Mouse (Mus musculus): Measurements from ENCODE around the gene Pop4. TPM values are rescaled to one million over a fixed set of nuclear protein-coding genes. Genes with fewer than 3 reads are reported as not detected.
"Not testable (repeated sequence)": the region's sequence is repeated elsewhere in the genome, so short reads cannot be mapped to it uniquely, and the experiment has no call there.

Gene Pop4
- total RNA-seq (2014; fragmentation: Nextera tagmentation): 25.7 and 42.9 TPM in 2 replicates
- 50.6 and 65.2 TPM in 2 replicates for total RNA-seq (2017)

DNA sequence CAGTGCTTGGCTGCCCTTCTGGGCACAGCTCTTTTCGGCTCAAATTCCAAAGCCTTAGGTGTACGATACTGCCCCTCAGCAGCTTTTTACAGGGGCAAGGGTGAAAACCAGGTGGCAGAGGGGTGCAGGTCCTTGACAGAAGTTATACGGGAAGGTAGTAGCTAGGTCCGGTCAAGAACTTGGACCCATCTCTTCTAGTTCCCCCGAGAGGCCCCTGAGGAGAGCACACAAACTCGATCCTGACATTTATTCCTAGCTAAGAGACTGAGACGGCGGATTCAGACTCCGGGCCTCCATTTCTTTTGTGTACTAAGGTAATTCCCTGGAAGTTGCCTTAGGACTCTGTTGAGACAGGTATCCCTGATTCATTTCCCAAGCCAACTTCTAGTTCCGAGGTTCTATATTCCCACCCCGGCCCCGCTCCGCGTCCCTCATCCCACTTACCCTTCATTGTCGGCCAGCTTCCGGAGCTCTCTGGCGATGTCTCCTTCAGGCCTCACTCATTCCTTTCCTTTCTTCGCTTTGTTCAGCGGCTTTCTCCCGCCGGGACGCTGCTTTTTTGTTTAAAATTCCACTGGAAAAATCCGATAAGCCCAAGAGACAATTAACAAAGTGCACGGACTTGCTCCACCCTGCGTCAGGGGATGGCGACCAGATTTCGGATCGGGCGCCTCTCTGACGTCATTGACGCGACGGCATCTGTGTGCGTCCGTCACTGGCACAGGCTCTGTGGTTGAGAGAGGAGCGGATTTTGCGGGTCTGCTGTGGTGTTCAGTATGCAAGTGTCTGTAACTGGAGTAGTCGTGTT is at the start of gene Pop4:
Gene Pop4, minus strand, starts transcription at position 721 of the 808 bp plus-strand sequence.
- ATAC-seq (replicated peaks; ENCODE audit: low FRiP score, low TSS enrichment, poor library complexity, severe bottlenecking): peak; percentile 96

DNA sequence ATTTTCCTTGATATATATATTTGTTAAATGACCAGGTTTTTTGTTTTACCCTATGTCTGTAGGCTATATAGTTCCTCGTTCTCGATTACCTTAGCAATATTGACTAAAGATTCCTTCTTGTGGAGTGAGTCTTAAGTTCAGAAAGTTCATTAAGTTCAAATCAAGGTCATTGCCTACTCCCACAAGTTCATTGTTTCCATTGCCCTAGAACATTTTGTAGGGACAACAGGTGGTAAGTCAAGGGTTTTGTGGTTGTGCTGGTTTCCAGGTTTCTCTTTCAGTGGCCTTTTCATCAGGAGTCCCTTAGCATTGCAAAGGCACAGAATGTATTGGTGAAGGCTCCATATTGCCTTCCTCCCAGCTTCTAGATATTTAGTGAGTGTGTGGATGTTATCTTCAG is 49.4 kb upstream of the Pop4 start:
- no peak for ATAC-seq (replicated peaks; ENCODE audit: low FRiP score, low TSS enrichment, poor library complexity, severe bottlenecking)

DNA sequence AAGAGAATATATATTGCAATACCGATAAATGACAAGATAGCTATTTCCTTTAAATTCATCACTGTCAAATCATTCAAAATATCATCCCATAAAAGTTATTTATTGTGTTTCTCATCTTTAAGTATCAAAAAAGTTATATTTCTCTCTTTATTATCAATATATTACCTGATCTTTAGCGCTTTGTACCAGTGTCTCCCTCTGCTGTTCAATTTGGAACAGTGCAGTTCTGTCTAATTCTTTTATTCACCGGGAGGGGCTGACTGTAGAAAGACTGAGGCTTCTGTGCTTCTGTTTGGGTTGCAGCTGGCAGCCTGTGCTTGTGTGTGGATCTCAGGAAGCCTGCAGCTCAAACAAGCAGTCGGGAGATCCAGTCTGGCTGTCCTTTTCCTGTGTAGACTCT is 11.0 kb upstream of the Pop4 start:
- not testable (repeated sequence) for ATAC-seq (replicated peaks; ENCODE audit: low FRiP score, low TSS enrichment, poor library complexity, severe bottlenecking)

DNA sequence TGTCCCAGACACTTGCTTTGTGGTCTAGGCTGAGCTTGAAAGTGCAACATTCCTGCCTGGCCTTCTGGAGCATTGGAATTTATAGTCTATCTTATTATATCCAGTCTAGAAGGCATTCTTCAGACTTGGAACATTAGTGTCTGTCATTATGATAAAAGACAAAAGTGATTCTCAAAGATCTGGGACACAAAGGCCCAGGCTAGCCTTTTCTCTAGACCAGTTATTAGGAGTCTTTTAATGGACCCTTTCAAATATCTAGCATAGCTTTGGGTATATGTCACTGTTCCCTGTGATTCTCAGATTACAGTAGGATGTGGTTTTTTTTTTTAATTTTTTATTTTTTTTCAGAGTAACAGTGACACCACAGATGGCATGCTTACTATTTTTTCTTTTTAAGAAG is 1.3 kb upstream of the Pop4 start:
- no peak for ATAC-seq (replicated peaks; ENCODE audit: low FRiP score, low TSS enrichment, poor library complexity, severe bottlenecking)

DNA sequence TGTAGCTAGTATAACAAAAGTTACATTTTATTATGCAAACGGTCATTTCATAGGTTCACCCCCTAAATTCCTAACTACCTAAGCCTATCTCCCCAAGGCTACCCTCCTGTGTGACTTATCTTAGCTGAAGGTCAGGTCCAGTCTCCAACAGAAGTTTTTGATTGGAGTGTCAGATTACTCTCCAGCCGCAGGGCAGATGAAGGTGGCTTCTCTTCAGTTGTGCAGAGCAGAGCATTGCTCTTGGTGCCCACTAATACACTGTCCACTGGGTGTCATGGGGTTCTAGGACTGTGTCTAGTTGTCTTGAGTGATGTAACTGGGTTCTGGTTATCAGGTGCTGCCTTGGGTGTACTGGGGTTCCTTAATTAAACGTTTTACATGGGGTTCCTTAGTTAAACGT is 636 bp upstream of the Pop4 start:
- ATAC-seq (replicated peaks; ENCODE audit: low FRiP score, low TSS enrichment, poor library complexity, severe bottlenecking): peak; percentile 45

DNA sequence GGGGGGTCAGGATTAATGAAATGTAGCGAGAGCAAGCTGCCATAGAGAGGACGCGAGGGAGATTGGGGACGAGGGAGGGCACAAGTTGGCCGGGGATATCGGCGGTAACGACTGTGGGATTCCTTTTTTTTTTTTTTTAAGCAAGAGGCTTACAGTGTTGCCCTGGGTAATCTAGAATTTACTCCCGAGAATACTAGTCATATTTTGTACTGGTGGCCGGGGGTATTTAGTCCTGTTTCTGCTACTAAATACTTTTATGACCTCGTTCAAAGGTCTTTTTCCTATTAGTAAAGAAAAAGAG is 238 bp upstream of the Pop4 start:
- ATAC-seq (replicated peaks; ENCODE audit: low FRiP score, low TSS enrichment, poor library complexity, severe bottlenecking): no peak

DNA sequence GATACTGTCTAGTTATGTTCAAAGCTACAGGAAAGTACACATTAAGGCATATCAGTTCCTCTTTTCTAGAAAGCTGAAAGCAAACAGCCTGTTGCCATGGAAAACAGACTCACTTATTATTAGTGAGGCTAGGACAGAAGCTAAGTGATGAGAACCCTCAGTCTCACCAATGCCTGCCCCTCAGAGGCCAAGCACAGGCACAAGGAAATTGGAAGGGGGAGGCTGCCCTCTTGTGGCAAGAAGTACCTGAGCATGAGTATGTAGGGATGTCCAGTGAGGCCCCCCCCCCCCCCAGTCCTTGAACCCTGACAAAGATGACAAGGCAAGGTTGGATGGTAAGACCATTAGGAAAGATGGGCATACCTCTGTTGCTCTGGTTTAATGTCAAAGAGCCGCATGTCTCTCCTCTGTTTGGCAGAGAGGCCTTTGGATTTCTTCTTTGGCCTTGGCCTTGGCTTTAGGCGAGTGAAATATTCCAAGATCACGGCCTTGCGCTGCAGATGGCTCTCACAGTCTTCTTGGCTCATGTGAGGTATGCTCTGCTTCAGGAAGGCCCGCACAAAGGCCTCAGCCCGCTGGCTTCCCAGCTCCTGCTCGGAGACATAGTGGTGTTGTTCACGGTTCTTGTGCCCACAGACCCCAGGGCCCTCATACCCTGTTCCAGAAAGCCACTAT is 4.1 kb downstream of the Pop4 start:
- no peak for ATAC-seq (replicated peaks; ENCODE audit: low FRiP score, low TSS enrichment, poor library complexity, severe bottlenecking)

DNA sequence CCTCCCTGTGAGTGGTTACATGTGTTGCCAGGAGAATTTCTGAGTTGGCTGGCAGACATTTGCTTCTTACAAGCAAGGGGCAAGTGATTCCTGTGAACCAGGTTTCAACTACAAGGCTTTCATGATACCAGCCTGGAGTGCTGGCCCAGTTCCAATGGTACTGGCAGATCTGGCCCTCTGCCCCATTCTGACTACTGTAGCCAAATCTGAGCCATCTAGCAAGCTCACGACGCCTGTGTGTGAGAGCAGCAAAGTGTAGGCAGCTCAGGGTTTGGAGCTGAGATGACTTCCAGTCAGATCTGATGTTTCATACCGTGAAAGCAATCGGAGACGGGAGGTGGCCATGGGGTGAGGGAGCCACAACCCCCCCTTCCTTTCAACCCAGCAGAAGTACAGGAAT is 8.8 kb downstream of the Pop4 start:
- no peak for ATAC-seq (replicated peaks; ENCODE audit: low FRiP score, low TSS enrichment, poor library complexity, severe bottlenecking)

DNA sequence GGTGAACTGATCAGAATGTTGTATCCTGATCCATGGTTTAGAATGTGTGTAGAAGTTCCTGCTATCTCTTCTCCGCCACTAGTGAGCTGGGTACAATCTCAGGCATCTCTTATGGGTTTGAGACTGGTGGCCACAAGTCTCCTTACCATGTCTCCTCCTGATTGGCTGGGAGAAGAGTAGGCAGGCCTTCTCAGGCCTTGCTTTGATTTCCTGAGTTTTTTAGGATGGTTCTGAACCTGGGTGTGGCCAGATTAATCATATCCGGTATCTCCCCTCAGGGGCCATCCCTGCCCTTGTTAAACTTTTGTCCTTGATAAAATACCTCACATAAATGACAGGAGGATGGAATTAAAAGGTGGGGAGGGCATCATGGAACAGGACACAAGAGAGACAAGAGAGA is 11.6 kb downstream of the Pop4 start:
- no peak for ATAC-seq (replicated peaks; ENCODE audit: low FRiP score, low TSS enrichment, poor library complexity, severe bottlenecking)

DNA sequence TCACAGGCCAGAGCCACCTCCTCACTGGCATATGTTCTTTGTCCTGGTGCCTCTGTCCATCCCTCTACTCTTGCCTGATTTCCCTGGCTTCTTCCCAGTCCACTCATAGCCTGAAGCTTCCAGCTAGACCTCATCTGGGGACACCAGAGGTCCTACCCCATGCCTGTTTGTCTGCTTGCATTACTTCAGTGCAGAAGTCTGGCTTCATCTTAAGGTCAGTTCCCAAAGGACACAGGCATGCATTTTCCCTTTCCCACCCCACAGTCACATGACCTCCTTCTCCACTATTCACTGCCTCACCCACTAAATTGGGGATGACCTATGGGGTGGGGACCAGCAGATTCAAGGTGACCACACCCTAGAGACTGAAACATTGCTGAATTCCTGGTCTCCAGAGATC is 17.8 kb downstream of the Pop4 start:
- ATAC-seq (replicated peaks; ENCODE audit: low FRiP score, low TSS enrichment, poor library complexity, severe bottlenecking): no peak

DNA sequence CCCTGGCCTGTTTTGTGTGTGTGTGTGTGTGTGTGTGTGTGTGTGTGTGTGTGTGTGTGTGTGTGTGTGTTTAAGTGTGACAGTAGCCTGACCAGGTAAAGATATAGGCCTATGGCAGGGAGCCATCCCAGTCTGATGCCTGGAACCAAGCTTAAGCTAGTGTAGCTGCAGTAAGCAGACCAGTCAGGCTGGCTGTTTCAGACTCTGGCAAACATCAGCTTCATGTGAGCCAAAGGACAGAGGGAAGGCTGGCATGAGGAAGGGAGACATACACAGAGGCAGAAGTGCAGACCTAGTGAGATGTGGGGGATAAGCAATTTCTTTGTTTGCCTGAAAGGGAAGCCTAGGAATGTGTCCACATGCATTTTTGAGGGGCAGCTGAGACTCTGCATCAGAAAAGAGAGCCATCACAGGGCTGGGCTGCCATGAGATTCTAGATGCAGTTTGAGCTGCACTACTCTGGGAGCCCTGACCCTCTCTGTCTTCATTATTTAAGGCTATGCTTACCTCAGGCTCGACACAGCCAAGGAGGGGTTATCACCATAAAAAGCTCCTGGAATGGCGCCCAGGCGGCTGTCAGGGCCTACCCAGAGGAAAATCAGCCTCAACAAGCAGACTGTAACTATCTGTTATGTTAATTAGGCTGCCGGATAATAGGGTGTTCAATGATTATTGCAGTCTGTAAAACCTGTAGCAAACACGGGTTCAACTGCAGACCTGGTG is 19.6 kb downstream of the Pop4 start:
- no peak for ATAC-seq (replicated peaks; ENCODE audit: low FRiP score, low TSS enrichment, poor library complexity, severe bottlenecking)

DNA sequence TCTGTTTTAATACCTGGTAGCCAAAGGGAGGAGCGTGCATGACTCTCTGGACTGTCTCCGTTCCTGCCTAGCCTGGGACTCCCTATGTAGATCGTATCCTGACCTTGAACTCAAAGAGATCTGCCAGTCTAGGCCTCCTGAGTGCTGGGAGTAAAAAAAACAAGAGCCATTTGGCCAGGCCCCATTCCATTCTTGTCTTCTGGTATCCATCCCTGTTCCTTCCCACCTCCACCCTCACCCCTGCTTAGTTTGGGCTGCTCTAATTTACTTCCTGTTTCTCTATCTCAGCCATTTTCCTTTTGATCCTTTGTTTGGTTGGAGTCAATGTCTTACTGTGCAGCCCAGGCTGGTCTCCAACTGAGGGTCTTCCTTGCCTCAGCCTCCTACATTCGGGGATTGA is 28.8 kb downstream of the Pop4 start:
- no peak for ATAC-seq (replicated peaks; ENCODE audit: low FRiP score, low TSS enrichment, poor library complexity, severe bottlenecking)

DNA sequence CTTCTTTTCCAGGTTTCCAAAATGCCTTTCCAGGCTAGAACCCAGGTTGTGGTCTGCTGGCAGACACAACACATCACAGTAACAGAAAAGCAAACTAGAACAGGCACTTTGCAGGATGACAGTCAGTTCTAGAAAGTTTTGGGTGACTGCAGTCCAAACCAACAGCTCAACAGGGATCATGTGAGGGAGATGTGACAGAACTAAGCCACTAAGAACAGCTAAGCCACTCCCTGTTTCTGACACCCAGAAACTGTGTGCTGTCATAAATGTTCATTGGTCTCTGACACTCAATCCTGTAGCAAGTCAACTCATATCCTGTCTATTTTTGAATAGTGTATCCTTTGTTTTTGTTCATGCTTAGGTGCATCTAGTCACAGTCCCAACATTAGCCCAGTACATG is 34.1 kb downstream of the Pop4 start:
- no peak for ATAC-seq (replicated peaks; ENCODE audit: low FRiP score, low TSS enrichment, poor library complexity, severe bottlenecking)

DNA sequence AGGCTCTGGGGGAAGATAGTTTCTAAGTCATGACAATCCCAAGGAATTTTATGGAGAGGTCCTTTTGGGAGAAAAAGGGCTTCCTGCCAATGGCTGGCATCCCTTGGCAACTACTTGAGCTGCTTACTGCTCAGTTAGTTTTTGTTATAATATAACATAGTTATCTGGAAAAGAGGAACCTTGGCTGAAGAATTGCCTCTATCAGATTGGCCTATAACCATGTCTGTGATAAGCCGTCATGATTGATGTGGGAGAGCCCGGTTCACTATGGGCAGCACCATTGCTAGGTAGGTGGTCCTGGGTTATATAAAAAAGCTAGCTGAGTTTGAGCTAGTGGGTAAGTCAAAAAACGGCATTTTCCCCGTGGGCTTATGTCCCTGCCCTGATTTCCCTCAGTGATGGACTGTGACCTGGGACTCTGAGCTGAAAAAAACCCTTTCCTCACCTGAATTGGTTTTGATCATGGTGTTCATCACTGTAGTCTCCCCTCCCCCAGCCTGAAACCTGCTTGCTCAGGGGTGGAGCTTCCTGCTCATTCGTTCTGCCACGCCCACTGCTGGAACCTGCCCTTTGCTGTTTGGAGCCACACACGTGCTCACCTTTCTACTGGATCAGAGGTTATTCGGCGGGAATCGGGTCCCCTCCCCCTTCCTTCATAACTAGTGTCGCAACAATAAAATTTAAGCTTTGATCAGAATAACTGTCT is 34.7 kb downstream of the Pop4 start:
- no peak for ATAC-seq (replicated peaks; ENCODE audit: low FRiP score, low TSS enrichment, poor library complexity, severe bottlenecking)

DNA sequence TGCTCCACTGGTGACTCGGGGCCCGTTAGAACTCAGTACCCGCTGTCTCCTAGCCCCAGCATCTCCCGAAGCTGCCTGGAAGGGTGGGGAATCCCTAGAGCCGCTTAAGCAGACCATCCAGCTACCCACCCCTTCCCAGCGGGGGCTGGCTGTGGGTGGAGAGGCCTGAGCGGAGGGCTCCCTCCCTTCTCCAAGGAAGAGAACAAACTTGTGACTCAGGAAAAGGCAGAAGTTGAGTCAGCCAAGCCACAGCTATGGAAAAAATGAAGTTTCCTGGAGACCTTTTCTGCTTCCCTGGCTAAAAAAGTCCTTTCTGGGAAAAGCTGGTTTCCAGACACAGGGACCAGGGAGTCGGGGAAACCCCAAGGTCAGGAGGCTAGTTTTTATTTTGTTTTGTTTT is 40.9 kb downstream of the Pop4 start:
- ATAC-seq (replicated peaks; ENCODE audit: low FRiP score, low TSS enrichment, poor library complexity, severe bottlenecking): no peak

DNA sequence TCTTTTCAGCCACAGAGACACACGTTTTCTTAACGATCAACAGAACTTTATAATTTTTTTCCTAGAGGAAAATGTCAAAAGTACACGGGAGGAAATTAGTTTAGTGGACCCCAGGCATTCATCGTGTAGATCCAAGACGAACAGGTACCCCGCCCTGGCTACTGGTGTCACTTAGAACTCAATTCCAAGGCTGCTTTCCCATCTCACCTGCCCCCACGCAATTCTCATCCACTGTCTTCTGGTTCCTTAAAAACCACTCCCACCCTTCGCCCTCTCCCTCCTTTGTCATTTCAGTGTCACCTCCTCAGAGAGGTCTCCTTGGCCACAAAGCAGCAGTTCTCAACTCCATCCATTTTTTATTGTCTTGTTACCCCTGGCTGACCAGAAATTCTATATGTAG is 42.9 kb downstream of the Pop4 start:
- no peak for ATAC-seq (replicated peaks; ENCODE audit: low FRiP score, low TSS enrichment, poor library complexity, severe bottlenecking)

DNA sequence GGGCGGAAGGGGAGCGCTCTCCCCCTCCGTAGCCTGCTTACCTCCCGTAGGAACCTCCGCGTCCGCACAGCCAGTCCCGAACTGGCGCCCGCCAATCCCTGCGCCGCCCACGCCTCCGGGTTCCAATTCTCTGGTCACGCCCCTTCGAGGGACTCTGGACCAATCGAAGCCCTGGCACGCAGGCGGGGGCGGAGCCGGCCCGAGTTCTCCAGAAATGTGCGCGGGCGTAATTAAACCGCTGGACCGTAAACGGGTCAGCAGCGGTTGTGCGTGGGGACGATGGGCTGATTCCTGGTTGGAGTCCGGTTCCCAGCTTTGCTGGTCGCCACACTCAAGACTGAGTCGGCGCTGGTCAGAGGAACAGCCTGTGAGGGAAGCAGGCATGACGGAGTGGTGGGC is 43.3 kb downstream of the Pop4 start, which contains the start of gene Plekhf1:
Gene Plekhf1, minus strand, starts transcription at position 117 of the 399 bp plus-strand sequence.
- ATAC-seq (replicated peaks; ENCODE audit: low FRiP score, low TSS enrichment, poor library complexity, severe bottlenecking): peak; percentile 96

DNA sequence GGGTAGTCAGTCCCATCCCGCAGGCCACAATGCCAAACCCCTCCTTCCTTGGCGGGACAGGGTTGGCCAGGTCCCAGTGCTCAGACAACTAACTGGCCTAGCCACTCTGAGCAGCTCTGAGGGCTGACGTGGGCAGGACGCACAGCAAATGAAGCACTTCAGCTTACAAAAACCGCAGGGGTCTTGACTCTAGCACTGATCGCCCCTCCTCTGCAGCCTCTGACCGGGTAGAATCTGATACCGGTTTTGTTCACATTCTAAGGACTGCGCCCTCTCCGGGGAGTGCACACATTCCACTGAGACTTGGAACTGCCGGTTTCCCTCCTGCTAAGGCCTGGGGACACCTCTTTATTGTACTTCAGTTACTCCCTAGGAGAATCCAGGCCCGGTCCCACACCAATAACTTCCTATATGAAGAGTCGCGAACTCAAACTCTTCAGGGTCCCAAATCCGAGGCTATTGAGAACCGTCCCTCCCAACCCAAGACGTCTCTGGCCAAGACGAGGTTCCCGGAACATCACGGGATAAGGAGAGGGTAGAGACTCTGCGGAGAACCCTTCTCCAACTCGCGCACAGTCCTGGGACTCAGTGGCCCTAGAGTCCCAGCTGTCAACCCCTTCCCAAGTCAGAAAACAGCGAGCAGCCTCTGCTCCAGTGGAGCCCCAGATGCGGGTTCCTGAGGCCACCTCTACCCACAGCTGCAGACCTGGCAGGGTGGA is 43.9 kb downstream of the Pop4 start:
- peak; percentile 68 for ATAC-seq (replicated peaks; ENCODE audit: low FRiP score, low TSS enrichment, poor library complexity, severe bottlenecking)

DNA sequence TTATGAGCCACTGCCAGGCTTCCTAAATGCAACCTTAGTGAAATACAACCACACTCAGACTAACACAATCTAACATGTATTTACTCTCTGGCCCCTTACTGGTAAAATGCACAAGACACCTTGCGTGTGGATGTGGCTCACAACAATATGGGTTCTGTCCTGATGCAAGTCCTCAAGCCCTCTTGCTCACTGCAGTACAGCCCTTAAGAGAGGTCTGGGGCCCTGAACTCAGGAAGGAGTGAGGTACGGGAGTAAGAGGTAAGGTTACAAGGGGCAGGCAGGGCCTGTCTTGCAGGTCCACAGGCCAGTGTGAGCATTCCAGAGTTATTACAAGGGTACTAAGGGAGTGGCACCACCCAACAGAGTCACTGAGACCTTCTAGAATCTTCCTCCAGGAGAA is 45.0 kb downstream of the Pop4 start:
- ATAC-seq (replicated peaks; ENCODE audit: low FRiP score, low TSS enrichment, poor library complexity, severe bottlenecking): no peak
